Mouse (Mus musculus): ENCODE data around the gene Dync1li2.

Dync1li2 gene

DNA sequence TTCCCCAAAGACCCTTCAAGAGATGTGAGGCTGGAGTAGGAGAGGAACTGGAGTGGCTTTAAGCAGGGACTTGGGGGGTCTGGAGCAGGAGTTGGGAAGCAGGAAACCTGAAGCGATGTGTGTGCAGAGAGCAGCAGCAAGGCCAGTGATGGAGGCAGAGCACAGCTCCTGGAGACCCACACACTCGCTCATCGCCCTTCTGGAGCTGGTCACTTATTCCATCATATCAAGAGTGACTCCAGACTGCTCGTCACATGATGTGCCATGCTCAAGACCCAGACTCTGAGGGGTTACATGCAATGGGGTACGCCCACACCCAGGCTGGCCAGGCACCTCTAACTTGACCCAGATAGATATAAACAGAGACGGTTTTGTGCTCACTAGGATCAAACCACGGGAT, 62.6 kb downstream of the Dync1li2 start:
- DNase-seq = no peak

- no peak for DNase-seq
Measured at GRCm38 (mm10) chr8:104379301-104379836, 63.5 kb downstream of the Dync1li2 start.

DNA sequence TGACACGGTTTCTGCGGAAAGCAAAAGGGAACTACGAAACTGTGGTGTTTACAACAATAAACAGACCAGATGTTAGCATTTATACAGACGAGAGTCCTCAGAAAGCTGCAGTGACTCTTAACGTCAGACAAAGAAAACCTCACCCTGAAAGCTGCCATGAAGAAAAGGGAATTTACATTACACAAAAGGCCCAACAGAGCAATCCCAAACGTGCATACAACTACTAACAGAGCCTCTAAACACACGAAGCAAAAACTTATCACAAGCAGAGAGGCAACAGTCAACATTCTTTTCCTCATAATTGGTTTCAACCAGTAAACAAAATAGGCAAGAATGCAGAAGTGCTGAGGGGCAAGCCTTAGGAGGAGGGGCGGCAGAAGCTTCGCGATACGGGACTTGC, 66.2 kb downstream of the Dync1li2 start:
- no peak for DNase-seq

GRCm38 (mm10) chr8:104375959-104376358, 66.9 kb downstream of the Dync1li2 start:
- no peak for DNase-seq

DNA sequence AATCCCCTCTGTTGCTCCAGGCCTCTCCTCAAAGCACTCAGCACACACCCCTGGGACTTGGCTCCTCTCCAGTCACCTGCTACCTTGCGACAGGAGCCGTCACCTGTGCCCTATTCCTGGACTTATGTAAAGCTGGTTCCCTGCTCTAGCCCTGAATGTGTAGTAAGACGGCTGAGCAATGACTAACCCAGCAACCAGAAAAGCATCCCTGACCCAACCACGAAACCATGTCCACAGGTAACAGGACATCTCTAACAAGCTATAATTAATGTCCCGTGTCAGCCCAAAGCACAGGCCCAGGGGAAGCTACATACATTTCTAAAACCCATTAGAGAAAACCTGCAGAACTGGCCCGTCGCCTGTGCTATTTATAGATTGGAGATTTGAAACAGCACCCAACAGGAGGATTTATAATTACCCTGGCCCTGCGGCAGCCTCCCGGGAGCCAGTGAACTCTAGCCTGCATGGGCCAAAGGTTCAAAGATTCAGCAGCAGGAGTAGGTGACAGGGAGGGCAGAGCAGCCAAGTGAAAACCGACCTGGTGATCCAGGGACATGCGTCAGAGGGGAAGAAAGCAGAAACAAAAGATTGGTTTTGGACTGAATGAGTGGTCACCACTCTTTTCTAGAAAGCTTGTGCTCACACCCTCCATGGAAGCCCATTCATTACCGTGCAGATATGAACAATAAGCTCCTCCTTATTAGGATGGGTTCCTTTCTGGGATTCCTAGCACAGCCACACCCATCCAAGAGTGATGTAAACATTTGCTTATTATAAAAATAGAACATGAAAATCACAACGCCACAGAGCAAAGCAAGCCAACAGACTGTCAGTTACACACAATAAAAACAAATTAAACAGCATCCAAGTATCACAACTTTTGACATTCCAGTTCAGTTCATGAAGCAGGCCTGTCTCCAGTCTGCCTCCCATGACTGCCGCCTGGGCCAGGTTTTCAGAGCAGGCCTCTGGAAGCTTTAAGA, 67.7 kb downstream of the Dync1li2 start:
- no peak for DNase-seq

- no peak for DNase-seq
Measured at GRCm38 (mm10) chr8:104374269-104374668, 68.6 kb downstream of the Dync1li2 start.

DNA sequence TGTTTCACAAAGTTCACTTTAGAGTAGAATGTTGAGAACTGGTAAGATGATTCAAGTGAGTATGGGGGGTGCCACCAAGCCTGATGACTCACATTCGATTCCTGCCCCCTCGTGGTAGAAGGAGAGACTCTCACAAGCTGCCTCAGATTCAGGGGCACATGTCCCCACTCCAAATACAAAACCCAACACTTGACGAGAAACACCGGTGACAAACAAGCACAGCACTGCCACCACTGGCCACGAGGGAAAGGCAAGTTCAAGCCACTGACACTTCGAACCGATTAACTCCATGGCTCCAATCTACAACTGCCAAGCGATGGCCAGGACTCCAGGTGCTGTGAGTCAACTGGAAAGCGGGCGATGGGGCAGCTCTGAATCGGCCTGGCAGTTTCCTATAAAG, 69.1 kb downstream of the Dync1li2 start:
- DNase-seq = no peak

- DNase-seq = no peak
Measured at GRCm38 (mm10) chr8:104371121-104371520, 71.7 kb downstream of the Dync1li2 start.

DNA sequence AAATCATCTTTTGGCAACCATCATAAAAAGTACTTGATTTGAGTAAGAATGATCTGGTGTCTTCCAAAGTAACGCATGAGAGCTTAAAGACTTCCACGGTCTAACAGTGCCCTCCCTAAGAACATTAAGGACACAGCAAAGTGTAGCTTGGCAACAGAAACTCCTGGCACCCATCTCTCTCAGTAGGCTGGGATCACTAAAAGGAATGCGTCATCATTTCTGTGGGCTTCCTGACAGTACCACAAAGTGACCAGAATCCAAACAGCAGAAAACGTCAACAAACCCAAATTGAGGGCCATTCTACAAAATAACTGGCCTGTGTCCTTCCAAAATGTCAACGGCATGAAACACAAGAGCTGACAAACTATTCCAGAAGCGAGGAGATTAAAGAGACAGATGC, 72.8 kb downstream of the Dync1li2 start:
- DNase-seq = no peak

GRCm38 (mm10) chr8:104369591-104369990, 73.3 kb downstream of the Dync1li2 start:
- DNase-seq = no peak
